Mouse (Mus musculus): ENCODE measurements around the gene Gm2022.
"Not testable (repeated sequence)": the region's sequence is repeated elsewhere in the genome, so short reads cannot be mapped to it uniquely, and the experiment has no call there.

Gene Gm2022

GRCm38 (mm10) chr12:87895070-87895469, at the start of gene Gm2022:
Gm2022 (plus strand) TSS chr12:87895370.
- DNase-seq = not testable (repeated sequence)

GRCm38 (mm10) chr12:87850657-87851056, 44.5 kb upstream of the Gm2022 start:
- not testable (repeated sequence) for DNase-seq

DNA sequence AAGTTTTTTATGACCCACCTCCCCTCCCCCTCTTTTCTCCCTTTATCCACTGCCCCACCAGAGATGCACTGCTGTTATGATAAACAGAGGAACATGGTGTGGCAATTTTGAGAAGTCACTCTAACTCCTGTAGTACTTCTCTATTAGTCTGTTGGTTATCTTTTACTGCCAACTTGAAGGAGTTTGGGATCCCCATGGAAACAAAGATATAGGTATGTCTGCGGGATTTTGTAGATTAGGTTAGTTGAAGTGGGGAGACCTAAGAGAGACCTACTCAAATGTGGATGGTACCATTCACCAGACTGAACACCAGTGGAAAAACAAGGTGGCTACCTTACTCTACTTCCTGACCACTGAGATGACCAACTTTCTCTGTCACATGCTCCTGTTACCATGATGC, 39.1 kb upstream of the Gm2022 start:
- DNase-seq = not testable (repeated sequence)

DNA sequence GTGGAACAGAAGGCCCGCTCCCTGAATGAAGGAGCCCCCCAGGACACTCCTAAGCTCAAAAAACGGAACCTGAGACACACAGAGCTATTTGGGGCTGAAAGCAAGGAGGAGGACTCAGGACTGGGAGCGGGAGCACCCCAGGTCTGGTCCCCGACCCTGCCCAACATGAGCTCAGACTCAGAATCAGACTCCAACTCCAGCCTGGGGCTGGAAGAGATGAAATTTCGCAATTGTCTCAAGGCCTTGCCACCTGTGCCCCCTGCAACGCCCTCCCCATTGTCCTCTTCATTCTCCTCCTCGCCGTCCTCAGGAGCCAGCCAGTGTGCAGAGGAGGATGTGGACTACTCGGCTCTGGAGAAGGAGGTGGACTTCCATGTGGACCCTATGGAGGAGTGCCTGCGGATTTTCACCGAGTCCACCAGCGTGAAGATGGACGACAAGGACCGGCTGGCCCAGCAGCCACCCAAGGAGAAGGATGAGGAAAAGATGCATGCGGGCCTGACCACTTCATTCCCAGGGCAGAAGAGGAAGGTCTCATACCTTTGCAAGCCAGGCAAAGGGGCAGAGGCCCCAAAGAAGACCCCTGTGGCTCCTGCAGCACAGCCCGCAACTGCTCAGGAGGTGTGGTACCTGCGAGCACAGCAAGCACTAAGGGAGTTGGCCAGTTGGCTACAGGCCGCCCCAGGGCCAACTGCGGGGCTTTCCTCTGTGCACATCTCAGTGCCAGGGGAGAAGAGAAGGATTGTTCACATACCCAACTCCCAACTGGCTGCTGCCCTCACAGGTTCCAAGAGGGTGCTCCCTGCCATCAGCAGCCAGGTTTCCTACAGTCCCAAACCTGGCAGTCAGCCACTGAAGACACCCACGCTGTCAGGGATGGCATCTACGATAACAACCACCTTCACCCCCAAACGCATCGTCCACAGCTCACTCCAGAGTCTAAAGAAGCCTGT, 33.2 kb upstream of the Gm2022 start:
- DNase-seq = not testable (repeated sequence)

DNA sequence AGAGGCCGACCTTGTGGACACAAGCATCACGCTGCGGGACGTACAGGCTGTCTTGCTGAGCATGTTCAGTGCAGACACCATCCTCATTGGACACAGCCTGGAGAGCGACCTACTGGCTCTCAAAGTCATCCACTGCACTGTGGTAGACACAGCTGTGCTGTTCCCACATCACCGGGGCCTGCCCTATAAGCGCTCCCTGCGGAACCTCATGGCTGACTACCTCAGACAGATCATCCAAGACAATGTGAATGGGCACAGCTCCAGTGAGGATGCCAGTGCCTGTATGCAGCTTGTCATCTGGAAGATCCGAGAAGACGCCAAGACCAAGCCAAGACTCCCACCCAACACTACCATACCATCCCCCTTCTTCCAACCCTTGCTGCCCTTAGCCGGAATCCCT, 31.5 kb upstream of the Gm2022 start:
- not testable (repeated sequence) for DNase-seq

GRCm38 (mm10) chr12:87864048-87864447, 31.1 kb upstream of the Gm2022 start:
- not testable (repeated sequence) for DNase-seq

GRCm38 (mm10) chr12:87873772-87874171, 21.4 kb upstream of the Gm2022 start, which contains the start of gene Gm2016:
Gm2016 (plus strand) TSS chr12:87874072.
- not testable (repeated sequence) for DNase-seq

DNA sequence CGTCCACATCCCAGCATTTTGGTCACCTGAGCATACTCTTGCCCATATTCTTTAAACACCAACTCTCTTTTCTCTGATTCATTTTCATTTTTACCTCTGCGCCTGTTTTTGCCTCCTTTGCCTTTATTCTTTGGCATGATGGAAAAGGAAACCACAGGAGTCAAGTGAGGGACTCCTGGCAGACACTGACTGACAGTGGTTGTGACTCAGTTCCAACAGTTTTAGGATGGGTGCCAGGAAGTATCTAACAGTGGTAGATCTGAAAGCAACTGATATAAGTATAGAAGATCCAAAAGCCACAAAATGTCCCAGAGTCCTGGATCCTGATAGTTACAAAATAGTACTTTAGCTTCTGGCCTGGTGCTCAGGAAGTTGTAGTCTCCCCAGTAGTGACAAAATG, 24.6 kb downstream of the Gm2022 start, which contains the start of gene Gm2035:
Gene Gm2035, minus strand, starts transcription at position 137 of the 400 bp plus-strand sequence.
- not testable (repeated sequence) for DNase-seq

Measured in right cerebral cortex, postnatal 25 days (tissue).